Mouse (Mus musculus): ENCODE data around the gene T2. TPM values are rescaled to one million over a fixed set of nuclear protein-coding genes. Genes with fewer than 3 reads are reported as not detected.

Gene T2
- total RNA-seq, 1 experiment from 2014 or later: not detected

Other genes starting within 250 kb of the T2 start
- 0.24 and 1.8 TPM in 2 replicates for gene Gm49673, start 208.2 kb upstream of the T2 start, total RNA-seq (2021)
- gene Rnaset2a, start 207.9 kb upstream of the T2 start, total RNA-seq (2021): 54.1 and 69.7 TPM in 2 replicates
- gene Fgfr1op, start 190.5 kb upstream of the T2 start, total RNA-seq (2021): 27.9 and 29.6 TPM in 2 replicates
- not detected in 2 replicates for gene Ccr6, start 119.9 kb upstream of the T2 start, total RNA-seq (2021)
- gene Mpc1, start 73.1 kb upstream of the T2 start, total RNA-seq (2021): 262 and 318 TPM in 2 replicates
- gene Sft2d1, start 44.9 kb upstream of the T2 start, total RNA-seq (2021): 50.8 and 67.0 TPM in 2 replicates
- gene Prr18, start 18.5 kb upstream of the T2 start, total RNA-seq (2021): 0.43 and 0.95 TPM in 2 replicates
- not detected in 2 replicates for gene T, start 78.4 kb downstream of the T2 start, total RNA-seq (2021)
- 16.8 and 31.8 TPM in 2 replicates for gene Pde10a, start 169.4 kb downstream of the T2 start, total RNA-seq (2021)
- gene Gm17087, start 211.0 kb downstream of the T2 start, total RNA-seq (2021): not detected in 2 replicates

All from adrenal gland, postnatal 25 days (tissue).